Mouse (Mus musculus): ENCODE measurements around the gene Agtr1a.

The Agtr1a gene

GRCm38 (mm10) chr13:30364097-30364625, 27.9 kb downstream of the Agtr1a start:
- no peak for DNase-seq

GRCm38 (mm10) chr13:30364780-30365179, 28.5 kb downstream of the Agtr1a start:
- no peak for DNase-seq

GRCm38 (mm10) chr13:30365378-30365777, 29.1 kb downstream of the Agtr1a start:
- no peak for DNase-seq

GRCm38 (mm10) chr13:30368116-30368515, 31.9 kb downstream of the Agtr1a start:
- DNase-seq: no peak

DNA sequence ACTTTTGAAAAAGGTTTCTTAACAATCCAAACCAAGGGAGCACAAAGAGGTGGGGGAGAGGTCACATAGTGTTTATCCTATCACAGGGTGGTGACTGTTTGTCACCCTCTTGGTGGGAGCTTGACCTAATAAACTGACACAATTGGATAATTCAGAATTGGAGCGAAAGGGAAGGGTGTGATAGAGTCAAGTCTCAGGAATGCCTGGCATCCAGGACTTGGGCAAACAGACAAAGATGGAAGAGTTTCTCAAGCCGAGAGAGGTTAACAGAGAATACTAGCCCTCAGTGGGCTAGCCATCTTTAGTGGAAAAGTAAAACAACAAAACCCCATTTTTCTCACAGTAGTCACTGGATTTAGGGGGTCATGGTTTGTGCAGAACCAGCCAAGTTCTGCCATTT, 32.5 kb downstream of the Agtr1a start:
- DNase-seq: no peak

DNA sequence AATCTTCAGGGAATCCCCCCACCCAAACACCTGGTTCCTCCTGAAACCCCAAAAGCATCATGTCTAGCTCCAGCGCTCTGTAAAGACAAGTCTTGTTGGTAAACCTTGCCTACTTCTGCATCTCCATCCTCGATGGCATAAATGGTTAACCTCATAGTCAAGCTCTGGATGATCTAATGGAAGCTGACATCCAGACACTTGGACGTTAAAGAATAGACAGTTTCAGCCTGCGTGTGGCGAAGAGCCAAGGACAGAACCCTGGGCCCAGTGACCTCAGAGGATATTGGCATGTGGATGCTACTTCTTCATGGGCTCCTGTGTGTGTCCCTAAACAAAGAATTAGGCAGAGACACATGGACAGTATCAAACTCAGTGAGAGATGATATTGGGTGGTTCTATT, 42.6 kb downstream of the Agtr1a start:
- DNase-seq: no peak

DNA sequence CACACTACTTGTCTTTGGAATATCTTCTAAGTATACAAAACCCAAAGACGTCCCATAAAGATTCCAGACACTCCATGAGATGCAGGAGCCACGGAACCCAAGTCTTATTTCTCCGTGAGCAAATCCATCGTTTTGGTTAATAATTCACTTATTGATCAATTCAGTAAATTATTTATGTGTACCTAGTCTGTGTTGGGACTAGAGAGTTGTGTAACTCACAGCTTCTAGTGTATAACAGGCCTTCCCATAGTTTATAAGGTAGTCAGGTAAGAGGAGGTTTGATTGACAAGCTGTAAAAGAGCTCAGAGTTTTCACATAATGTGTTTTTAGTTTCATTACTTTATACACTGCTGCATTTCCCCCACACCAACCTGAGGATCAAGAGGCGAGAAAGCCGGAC, 48.9 kb downstream of the Agtr1a start:
- DNase-seq: no peak

GRCm38 (mm10) chr13:30394123-30394522, 57.9 kb downstream of the Agtr1a start:
- DNase-seq: no peak

DNA sequence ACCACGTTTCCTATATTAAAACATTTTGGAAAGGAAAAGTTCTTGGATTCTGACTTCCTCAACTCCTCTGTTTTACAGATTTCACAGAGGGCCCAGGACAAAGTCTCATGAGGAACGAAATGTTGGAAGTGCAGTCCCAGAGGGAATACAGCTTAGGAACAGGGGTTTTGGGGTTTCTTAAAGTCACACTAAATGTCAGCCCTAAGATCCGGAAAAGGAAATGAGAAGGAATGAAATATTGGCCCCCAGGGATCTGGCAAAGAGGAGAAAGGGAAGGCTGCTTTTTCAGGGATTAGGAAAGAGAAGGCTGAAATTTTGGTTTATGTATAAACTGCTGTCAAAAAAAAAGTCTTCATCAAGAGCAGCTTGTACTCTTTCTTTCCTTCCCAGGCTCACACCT, 60.2 kb downstream of the Agtr1a start:
- DNase-seq: no peak

- no peak for DNase-seq
These were observed 62.6 kb downstream of the Agtr1a start for GRCm38 (mm10) chr13:30398852-30399251.

DNA sequence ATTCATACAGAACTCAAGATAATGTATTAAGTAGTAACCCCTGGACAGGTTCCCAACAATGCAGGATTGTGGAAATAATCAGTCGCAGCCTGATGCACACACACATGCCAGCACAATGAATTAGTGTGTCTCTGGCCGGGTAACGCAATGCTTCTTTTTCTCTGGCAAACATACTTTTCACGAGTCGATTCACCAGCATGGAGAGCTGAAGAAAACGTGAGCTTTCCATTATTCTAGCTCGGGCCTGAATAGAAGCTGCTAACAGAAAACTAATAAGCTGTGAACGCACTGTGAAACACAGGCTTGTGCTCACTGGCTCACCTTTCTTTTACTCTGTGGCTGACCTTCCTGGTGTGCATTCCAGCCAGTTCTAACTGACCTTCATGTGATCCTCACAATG, 64.4 kb downstream of the Agtr1a start:
- DNase-seq: no peak

- no peak for DNase-seq
These were observed 67.6 kb downstream of the Agtr1a start for GRCm38 (mm10) chr13:30403874-30404273.

DNA sequence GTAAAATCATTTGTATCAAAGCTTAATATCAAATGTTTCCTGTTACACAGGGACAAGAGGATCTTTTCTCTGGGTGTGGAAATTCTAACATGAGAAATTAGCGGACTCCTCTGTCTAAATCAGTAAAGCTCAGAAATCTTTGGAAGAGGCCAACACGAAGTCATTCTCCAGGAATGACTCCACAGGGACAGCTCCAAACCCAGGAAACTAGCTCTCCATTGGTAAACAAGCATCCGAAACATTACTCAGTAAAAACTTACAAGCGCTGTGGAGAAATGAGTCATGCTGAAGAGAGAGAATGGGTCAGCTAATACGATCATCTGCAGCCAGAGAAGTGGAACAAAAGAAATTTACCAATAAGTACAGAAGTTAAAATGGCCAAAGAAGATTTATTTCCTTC, 82.4 kb downstream of the Agtr1a start:
- DNase-seq: no peak

DNA sequence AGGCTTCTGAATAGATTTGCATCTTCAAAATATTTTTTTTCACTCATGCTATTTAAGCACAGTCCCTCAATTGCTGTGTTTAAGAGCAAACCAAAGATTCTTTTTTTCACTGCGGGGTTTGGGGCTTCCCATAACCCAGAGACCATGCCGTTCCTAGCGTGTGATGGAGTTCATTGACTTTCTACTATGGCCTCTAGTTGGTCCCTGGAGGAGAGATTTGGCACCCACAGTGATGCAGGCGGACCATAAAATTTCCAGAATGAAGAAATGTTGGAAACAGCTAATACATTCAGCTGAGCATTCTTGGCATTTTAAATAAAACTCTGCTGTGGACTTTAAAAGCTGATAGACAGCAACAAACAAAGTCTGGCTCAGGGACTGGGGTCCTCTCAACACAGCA, 90.8 kb downstream of the Agtr1a start:
- no peak for DNase-seq

DNA sequence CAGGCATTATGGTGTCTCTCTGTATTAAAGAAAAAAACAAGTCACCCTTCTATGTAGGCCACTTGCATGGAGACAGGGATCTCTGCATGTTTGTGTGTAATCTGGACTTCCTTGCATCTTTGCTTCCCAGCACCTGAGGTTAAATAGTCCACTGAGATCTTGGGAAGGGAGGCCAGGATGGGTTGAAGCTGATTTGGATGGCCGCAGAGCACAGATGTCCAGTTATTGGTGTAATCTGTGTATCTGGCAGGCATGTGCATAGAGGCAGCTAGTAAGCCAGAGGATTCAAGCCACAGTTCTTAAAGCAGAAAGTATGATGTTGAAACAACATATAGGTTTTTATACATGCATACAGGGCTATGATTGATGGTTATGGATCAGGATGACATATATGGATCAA, 91.2 kb downstream of the Agtr1a start:
- peak; percentile 40 for DNase-seq

All from cerebellum, postnatal 36 days (tissue).